Mouse (Mus musculus) lung, postnatal 0 days (tissue): ENCODE data around the gene Syngap1.
"Not testable (repeated sequence)": the region's sequence is repeated elsewhere in the genome, so short reads cannot be mapped to it uniquely, and the experiment has no call there.

Source experiments
- CTCF ChIP-seq: IDR thresholded peaks from 2 replicates; pipeline ENCODE4 v1.5.1; 2016; ENCODE audit warnings: antibody characterized with exemption, mild to moderate bottlenecking
- EP300 ChIP-seq: IDR thresholded peaks from 2 replicates; pipeline ENCODE4 v1.6.1; 2016; ENCODE audit warnings: antibody characterized with exemption, mild to moderate bottlenecking, control low read depth

GRCm38 (mm10) chr17:26907506-26907905, 33.5 kb upstream of the Syngap1 start:
- not testable (repeated sequence) for TF ChIP-seq CTCF, EP300
